Mouse (Mus musculus): ENCODE measurements around the gene Fgf12.

Gene Fgf12

DNA sequence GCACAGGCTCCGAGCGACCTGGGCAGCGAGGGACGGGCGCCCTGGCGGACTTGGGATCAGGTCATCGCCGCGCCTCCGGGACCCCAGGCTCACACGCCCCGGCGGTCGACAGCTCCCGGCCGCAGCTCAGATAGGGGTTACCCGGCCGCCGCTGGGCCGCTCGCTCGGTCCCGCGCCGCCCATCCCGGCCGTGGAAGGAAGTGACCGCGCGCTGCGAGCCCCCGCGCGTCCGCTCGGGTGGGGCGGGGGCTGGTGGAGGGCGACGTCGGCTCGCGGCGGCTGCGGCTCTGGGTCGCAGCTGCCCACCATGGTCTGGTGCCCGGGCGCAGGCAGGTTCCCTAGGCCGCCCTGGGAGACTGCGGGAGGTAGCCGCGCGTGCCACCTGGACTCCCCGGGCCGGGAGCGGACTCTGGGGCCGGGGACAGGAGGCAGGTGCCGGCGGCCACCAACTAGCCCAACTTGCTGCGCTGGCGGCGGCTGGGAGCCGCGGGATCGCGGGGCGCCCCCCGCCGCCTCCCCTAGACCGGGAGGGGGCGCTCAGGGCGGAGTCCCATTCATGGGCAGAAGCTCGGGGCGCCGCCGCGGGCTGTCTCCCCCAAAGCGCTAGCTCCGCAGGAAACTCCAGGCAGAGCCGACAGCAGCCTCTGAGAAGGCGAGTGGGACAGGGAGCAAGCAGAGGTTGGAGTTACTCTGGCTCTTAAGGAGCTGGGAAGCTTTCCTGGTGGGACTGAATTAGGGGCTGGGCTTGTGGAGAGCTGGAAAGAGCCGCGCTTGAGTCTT is 306.3 kb downstream of the Fgf12 start:
- no peak for TF ChIP-seq GATA4 (IDR thresholded peaks at IDR 0.05; ENCODE audit: insufficient replicate concordance, low read length)

GRCm38 (mm10) chr16:28445800-28446333 is 307.0 kb downstream of the Fgf12 start:
- no peak for TF ChIP-seq GATA4 (IDR thresholded peaks at IDR 0.05; ENCODE audit: insufficient replicate concordance, low read length)

GRCm38 (mm10) chr16:28444993-28445799 is 307.7 kb downstream of the Fgf12 start:
- TF ChIP-seq GATA4 (IDR thresholded peaks at IDR 0.05; ENCODE audit: insufficient replicate concordance, low read length), result no peak

DNA sequence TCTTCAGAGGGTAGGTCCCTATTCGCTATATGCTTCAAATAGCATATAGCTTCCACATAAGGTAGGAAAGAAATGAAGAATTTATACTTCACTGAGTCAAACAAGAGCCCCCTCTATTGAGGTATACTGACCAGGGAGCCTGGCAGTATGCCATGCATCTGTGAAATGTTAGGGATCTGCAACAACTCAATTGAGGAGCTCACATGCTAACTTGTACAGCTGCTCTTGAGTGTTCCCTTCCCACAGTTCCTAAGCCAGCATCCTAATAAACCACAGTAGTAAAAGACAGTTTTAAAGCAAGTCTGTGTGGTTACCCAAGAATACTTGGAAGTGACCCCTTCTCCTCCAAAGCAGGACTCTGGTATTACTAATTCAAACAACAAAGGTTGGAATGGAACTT is 331.3 kb downstream of the Fgf12 start:
- TF ChIP-seq GATA4 (IDR thresholded peaks at IDR 0.05; ENCODE audit: insufficient replicate concordance, low read length), result no peak

- TF ChIP-seq GATA4 (IDR thresholded peaks at IDR 0.05; ENCODE audit: insufficient replicate concordance, low read length), result no peak
These were observed 333.1 kb downstream of the Fgf12 start for GRCm38 (mm10) chr16:28419693-28420299.

GRCm38 (mm10) chr16:28411210-28411817 is 341.6 kb downstream of the Fgf12 start:
- TF ChIP-seq GATA4 (IDR thresholded peaks at IDR 0.05; ENCODE audit: insufficient replicate concordance, low read length), result no peak

DNA sequence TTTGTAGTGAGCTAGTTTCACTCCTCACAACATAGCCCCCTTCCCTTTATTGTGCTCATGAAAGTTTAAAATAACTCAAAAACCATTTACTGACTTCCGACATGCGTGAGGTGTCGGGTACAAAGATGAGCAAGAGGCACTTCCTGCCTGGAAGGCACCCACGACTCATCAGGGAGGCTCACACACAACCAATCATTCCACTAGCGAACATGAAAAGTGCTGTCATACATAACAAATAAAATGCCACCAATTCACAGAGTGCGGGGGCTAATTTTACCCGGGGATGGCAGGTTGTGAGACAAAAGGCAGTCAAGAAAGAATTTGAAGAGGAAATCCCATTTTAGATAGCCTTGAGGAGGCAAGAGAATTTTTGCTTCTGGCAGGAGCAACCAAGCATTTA is 344.6 kb downstream of the Fgf12 start:
- no peak for TF ChIP-seq GATA4 (IDR thresholded peaks at IDR 0.05; ENCODE audit: insufficient replicate concordance, low read length)

GRCm38 (mm10) chr16:28407892-28408291 is 345.0 kb downstream of the Fgf12 start:
- no peak for TF ChIP-seq GATA4 (IDR thresholded peaks at IDR 0.05; ENCODE audit: insufficient replicate concordance, low read length)

- TF ChIP-seq GATA4 (IDR thresholded peaks at IDR 0.05; ENCODE audit: insufficient replicate concordance, low read length), result no peak
These were observed 348.7 kb downstream of the Fgf12 start for GRCm38 (mm10) chr16:28404156-28404555.

DNA sequence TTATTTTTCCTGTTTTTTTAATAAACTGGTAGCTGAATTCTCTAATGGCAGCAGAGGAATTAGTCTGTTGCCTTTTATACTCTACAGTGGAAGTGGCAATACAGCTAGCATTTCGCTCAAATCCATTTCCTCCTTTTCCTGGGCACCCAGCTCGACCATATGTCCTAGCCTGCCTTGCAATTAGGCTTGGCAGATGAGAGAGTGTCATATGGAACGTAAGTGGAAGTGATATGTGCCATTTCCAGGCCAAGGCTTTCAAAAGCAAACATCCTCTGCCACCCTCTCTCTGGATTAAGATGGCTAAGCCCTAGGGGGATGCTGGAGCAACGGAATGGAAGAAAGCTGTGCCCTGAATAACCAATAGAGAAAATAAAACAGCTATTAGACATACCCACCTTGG is 350.2 kb downstream of the Fgf12 start:
- TF ChIP-seq GATA4 (IDR thresholded peaks at IDR 0.05; ENCODE audit: insufficient replicate concordance, low read length), result no peak

DNA sequence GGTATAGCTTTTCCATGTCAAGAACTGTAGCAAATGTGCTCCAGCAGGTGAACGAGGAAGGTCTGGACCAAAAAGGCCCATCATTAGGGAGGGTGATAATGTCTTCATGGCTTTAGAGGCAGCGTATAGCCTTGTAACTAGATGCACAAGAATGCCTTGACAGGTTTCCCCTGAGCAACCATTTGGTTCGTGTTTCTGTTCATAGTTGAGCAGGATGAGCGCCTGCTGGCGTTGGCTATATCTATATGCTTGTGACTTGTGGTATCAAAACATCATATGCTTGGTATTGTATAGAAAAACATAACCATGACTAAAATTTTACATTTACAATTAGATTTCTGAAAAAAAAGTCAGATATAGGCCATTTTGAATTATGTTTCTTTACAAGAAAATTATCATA is 361.6 kb downstream of the Fgf12 start:
- TF ChIP-seq GATA4 (IDR thresholded peaks at IDR 0.05; ENCODE audit: insufficient replicate concordance, low read length), result no peak

- no peak for TF ChIP-seq GATA4 (IDR thresholded peaks at IDR 0.05; ENCODE audit: insufficient replicate concordance, low read length)
These were observed 363.8 kb downstream of the Fgf12 start for GRCm38 (mm10) chr16:28389114-28389513.

- TF ChIP-seq GATA4 (IDR thresholded peaks at IDR 0.05; ENCODE audit: insufficient replicate concordance, low read length), result no peak
These were observed 378.1 kb downstream of the Fgf12 start for GRCm38 (mm10) chr16:28374790-28375189.

DNA sequence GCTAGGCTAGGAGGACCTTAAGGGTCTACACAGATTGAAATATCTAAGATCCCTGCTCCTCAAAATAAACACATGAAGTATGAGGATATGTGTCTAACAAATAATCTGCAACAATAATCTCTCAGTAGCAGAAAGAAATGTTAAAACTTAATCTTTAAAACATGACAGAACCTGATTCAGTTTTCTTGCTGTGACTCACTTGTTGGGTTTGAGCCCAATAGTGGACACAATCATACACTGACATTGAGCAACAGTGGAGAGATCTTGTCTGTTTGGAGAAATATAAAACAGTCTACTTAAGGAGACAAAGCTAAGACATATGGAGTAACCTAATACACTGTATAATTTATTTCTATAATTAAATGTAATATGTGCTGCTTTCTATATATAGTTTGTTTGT is 379.6 kb downstream of the Fgf12 start:
- TF ChIP-seq GATA4 (IDR thresholded peaks at IDR 0.05; ENCODE audit: insufficient replicate concordance, low read length), result no peak

DNA sequence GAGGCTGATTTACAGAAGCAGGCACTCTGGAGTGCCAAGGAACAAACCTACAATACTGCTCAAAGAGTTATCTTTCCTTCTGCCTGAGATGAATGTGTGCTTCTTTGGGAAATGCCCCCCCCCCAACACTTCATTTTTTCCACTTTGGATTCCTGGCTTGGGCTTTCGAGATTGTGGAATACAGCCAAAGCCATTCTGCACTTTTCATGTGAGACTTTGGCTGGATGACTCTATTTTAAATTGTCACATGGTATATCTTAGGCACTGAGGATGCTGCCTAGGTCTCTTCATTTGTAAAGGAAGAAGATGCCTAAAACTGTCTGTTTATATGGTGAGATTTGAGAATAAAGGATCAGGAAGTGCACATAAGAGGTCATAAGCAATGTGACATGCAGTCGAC is 402.2 kb downstream of the Fgf12 start:
- no peak for TF ChIP-seq GATA4 (IDR thresholded peaks at IDR 0.05; ENCODE audit: insufficient replicate concordance, low read length)

Measured in liver, adult (tissue).